Mouse (Mus musculus): ENCODE measurements around the gene Nid1.

Gene Nid1

DNA sequence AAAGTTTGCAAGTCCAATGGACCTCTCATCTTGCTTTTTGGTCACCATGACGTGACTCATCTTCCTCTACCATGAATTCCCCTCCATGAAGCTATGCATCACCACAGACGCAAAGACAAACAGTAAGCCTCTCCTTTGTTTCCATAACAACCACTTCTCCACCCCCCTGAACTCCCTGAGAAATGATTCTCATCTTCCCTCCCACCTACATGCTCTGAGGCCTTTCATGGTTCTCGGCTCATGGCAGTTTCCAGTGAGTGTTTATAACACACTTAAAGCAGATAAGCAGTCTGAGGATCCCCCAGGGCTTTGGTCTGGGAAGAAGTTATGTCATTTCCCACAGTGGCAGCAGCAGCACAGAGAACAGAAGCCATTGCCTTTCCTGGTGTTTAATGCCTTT, 56.2 kb downstream of the Nid1 start:
- no peak for DNase-seq (ENCODE audit: low spot score)

DNA sequence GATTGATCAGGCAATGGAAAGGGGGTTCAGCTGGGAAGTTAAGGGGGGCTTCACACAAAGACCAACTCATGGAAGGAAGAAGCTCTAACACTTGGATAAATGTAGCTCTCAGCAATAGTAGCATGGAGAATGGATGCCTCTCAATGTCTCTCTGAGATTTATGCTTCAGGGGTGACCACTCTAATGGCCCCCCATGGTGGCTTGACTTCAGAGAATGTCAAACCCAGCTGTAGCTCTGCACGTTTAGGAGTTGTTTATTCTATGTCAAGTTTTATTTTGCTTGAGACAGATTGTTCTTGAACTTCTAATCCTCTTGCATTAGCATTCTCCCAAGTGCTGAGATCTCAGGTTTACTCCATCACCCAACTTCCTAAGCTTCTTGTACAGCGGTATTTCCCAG, 60.7 kb downstream of the Nid1 start:
- no peak for DNase-seq (ENCODE audit: low spot score)

GRCm38 (mm10) chr13:13502406-13502805, 65.1 kb downstream of the Nid1 start:
- no peak for DNase-seq (ENCODE audit: low spot score)

DNA sequence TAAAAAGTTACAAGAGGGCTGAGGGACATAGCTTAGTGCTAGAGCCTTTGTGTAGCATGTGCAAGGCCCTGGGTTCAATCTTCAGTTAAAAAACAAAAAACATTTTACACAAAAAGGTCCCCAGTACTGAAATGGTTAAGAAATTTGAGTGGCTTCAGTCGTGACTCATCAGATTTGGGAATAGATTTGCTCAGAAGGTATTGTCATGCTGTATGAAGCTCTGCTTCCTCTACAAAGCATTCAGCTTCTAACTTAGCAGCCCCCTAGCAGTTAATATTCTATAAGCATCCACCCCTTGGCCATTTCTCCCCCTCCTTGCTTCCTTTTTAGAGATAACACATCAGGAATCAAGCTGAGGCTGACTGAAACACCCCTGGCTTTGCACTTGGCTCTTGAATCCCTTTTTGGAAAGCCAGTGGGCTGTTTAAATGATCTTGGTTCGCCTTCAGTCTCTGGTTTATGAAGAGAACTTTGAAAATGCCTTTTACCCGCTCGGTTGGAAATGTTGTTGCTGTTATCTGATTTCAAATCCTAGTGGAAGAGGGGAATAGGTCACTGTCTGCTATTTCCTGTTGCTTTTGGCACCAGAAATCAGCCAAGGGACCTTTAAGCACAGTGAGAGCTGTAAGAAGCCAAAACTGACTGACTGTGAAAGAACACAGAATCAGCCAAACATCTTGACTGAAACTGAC, 66.5 kb downstream of the Nid1 start:
- no peak for DNase-seq (ENCODE audit: low spot score)

GRCm38 (mm10) chr13:13505063-13505462, 67.7 kb downstream of the Nid1 start:
- DNase-seq (ENCODE audit: low spot score) = no peak

DNA sequence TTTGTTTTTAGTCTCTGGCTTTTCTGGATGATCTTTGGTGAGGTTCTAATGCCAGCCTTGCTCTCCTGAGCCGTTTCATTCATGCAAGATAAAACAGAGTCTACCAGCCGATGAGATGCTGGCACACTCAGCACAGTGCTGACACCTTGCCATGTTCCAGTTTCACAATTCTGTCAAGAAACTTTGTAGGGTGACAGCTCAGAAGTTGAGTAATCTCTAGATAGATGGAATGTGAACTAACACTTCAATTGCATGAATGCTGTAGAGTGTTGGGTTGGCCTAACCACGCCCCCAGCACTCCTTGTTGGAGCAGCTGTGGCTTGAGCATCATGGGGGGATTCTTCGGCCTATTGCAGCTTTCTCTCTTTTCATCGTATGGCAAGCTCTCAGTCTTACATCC, 69.2 kb downstream of the Nid1 start:
- DNase-seq (ENCODE audit: low spot score) = no peak

- DNase-seq (ENCODE audit: low spot score) = no peak
Observed at GRCm38 (mm10) chr13:13514861-13515260, 77.5 kb downstream of the Nid1 start.

DNA sequence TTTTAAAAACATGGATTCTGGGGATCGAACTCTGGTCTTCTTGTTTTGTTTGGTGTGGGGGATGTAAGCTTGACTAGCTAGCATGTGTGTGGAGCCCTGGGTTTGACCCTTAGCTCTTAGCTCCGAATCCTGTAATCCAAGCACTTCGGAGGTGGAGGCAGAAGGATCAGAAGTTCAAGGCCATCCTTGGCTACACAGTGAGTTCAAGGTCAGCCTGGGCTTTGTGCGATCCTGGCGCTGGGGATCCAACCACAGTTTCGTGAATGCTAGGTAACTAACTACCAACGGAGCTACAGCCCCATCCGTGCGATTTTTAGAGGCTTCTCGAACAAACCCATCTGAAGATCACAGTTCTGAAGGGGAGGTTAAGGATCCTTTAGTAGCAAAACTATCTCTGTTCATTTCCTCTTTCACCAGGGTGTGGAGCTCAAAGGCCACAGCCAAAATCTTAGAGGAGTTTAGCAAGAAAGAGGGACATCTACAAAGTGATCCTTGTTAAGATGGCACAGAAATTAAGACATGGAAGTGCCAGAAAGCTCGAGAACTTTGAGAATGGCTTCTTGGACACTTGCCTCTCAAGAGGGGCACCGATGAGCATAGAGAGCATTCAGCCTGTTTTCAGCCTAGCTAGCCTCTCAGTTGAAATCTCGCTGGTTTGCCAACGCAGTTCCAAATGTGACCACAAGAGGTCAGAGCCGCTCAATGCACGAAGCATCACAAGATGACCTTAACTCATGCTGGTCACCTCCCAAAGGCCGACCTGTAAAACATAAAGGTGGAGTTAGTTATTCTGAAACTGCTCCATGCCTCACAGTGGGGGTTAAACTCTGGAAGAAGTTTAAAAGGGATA, 79.2 kb downstream of the Nid1 start:
- DNase-seq (ENCODE audit: low spot score) = peak; percentile 65

GRCm38 (mm10) chr13:13518114-13518513, 80.8 kb downstream of the Nid1 start:
- DNase-seq (ENCODE audit: low spot score) = no peak

DNA sequence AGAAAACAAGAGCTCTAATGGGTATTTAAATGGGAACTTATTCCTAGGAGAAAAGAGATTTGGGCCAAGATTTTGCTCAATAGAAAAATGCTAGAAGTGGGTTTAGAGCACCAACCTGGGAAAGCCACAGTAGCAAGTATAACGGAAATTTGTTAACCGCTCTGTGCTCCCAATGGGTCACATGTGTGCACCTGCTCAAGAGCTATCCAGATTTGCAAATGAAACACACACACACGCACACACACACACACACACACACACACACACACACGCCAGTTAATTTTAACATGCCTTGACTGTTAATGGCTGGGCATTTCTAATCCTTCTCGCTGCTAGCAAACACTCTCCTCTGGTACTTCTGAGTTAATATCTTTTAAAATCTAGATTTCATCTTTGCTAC, 83.1 kb downstream of the Nid1 start:
- DNase-seq (ENCODE audit: low spot score) = no peak

GRCm38 (mm10) chr13:13523625-13524584, 86.6 kb downstream of the Nid1 start:
- DNase-seq (ENCODE audit: low spot score) = no peak

DNA sequence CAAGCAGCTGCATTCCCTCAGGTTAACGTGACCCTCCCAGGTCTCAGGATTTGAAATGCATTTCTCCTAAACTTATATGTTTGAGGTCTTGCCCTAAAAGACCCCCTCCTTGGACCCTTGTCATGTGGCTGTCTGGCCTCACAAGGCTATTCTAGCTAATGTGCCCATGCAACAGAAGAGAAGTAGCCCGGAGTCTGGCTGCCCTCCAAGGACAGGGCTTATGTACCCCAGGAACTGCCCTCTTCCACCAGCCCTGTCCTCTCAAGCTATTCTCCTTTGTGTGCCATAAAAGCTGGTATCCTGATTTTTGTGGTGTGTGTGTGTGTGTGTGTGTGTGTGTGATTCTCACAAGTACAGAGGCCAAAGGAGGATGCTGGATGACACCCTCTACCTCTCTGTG, 87.9 kb downstream of the Nid1 start:
- DNase-seq (ENCODE audit: low spot score) = no peak

DNA sequence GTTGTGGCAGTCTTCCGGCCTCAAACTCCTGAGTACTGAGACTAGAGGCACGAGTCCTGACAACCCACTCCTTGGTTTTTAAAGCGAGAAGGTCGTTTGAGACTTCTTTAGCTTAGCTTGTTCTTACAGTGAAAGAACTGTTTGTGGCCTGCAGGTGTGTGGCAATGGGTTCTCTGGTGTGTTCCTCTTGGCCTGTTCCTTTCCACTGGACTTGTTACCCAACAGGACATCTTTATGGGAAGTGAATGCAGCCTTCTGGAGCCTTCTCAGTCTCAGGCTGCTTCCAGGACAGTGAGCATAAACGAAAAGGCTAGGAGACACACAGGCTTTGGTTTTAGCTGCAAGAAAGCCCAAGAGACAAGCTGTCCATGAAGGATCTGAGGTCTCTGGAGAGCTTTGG, 88.5 kb downstream of the Nid1 start:
- DNase-seq (ENCODE audit: low spot score) = no peak

DNA sequence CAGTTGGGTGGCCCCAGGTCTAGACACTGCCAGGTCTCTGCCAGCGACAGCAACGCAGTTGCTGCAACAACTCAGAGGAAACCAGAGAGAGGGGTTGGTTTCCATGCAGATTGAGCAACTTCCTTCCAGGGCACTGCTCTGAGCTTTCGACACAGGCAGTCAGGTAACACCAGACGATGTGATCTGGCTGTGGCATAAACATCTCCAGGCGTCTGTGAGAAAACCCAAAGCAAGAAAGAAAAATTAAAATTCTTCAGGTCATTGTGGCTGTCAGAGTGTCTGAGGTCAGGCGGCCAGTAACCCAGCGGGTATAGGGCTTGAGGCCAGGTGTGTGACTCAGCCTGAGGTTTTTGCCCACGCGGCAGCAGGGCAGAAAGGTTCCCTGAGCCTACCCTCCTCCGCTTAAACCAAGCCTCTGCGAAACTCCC, 91.8 kb downstream of the Nid1 start:
- no peak for DNase-seq (ENCODE audit: low spot score)

GRCm38 (mm10) chr13:13530913-13531312, 93.6 kb downstream of the Nid1 start:
- no peak for DNase-seq (ENCODE audit: low spot score)

DNA sequence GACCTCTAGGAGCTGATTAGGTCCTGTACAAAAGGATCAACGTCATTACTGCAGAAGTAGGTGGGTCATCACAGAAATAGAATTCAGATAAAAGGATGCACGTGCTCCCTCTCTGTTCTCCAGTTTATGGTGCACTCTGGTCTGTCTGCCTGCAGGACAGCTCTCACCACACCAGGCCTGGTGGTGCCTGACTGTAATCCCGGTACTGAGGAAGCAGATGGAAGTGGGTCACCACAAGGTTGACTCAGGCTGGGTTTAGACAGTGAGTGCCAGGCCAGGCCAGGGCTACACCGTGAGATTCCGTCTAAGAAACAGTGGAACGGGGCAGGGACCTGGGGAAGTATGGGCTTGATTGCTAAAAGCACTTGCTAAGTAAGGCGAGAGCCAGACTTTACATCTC, 94.6 kb downstream of the Nid1 start:
- no peak for DNase-seq (ENCODE audit: low spot score)

- DNase-seq (ENCODE audit: low spot score) = no peak
Observed at GRCm38 (mm10) chr13:13536555-13536954, 99.2 kb downstream of the Nid1 start.

- DNase-seq (ENCODE audit: low spot score) = no peak
Observed at GRCm38 (mm10) chr13:13537272-13538015, 100.1 kb downstream of the Nid1 start.

- no peak for DNase-seq (ENCODE audit: low spot score)
Observed at GRCm38 (mm10) chr13:13538585-13539300, 101.4 kb downstream of the Nid1 start.

GRCm38 (mm10) chr13:13543073-13543472, 105.7 kb downstream of the Nid1 start:
- peak; percentile 26 for DNase-seq (ENCODE audit: low spot score)

DNA sequence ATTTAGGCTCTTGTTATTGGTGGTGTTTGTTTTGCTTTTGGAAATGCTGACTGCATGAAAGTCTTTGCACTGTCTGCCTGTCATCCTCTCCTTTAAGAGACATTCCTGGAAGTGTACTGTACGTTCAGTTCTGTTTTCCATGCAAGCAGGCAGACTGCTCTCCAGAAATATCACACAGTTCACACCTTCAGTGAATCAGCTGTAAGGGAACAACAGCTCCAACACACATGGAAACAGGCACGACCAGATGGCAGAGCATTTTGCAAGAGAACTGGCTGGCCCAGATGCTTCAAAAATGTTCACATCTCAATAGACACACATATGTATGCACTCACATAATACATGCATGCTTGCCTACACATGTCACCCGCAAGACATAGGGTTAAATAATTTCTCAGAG, 109.4 kb downstream of the Nid1 start:
- peak; percentile 68 for DNase-seq (ENCODE audit: low spot score)

Data from left cerebral cortex, adult 11 months (tissue).